Mouse (Mus musculus): ENCODE results near the gene Tmem117. TPM values are rescaled to one million over a fixed set of nuclear protein-coding genes. Genes with fewer than 3 reads are reported as not detected.

The Tmem117 gene
- total RNA-seq, 2 experiments from 2014 or later, result 13.8 to 14.8 TPM

DNA sequence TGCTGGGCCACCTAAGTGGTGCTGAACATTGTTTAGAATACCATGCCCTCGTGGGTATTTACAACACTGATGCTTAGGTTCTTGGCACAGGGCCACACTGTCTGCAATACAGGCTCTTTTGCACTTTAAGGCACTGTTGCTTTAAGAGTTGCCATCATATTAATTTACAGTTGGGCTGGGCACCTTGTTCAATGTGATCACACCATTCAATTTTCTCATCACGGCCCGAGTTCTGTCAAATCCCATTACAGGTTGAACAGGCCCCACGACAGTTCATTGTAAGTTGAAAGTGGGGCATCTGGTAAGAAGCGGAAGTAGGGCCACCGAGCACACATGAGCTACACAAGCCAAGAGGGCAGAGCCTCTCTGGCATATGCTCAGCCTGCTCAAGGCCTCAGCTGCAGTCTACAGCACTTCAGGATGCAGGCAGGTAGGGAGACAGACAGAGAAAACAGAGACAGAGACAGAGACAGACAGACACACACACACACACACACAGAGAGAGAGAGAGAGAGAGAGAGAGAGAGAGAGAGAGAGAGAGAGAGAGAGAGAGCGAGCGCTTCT lies 478.3 kb downstream of the Tmem117 start:
- intact Hi-C loops (cut with DNase I), result no loop called here
- DNase-seq, result no peak

DNA sequence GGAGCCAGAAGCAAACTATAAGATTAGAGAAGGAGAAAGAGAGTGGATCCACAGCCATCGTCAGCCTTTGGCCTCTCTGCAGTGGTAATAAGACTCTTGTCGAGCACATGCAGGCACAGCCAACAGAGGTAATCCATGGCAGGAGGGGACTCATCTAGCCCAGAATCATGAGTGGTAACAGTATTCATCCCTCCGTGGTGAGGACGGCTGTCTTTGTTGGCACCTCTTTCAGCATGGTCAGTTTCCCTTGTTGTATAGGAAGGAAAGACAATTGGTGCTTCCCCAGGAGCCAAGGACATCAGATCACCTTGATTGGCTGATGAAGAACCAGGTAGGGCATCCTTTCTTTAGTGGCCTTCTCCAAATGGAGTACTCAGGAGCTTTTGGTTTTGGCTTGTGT lies 479.6 kb downstream of the Tmem117 start:
- intact Hi-C loops (cut with DNase I), result no loop called here
- DNase-seq, result no peak

DNA sequence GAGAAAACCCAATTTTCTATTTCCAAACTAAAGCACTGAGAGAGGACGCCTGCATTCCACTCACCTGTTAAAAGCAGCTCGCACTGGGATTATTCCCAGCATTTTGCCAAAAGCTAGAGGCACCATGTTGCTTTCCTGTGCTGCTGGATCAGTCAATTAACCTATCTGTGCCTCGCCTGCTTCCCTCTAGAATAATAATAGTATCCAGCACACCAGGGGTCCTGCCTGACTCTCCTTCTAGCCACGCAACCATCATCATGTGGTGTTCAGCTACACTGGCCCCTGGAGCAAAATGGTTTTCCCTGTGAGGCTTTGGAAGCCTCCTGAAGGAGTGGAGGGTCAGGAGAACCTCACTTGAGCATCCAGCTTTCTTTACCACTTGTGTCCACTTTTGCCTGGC lies 502.4 kb downstream of the Tmem117 start:
- DNase-seq, result no peak
- intact Hi-C loops (cut with DNase I), result no loop called here

DNA sequence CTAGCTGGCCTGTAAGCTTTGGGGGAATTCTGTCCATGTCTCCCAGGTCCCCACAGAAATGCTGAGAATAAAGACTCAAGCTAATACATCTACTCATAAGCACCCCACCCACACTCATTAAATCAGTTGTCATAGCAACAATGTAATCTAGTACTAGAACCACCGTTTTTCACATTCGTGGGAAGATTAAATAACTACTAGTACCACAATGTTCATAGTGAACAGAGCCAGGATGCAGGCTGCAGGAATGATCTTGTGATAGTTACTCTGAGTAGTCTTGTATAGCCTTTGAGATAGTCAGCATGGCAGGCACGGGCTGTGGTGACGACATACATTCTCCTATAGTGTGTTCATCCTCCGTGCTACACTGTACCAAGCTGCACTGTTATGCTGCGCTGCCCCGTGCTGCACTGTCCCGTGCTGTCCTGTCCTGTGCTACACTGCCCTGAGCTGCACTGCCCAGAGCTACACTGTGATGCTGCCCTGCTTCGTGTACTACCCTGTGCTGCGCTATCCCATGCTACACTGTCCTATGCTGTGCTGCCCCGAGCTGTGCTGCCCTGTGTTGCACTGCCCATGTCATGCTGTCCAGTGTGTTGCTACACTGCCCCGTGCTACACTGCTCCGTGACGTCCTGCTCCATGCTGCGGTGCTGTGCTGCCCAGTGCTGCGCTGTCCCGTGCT lies 507.0 kb downstream of the Tmem117 start:
- DNase-seq, result no peak
- intact Hi-C loops (cut with DNase I), result no loop called here

DNA sequence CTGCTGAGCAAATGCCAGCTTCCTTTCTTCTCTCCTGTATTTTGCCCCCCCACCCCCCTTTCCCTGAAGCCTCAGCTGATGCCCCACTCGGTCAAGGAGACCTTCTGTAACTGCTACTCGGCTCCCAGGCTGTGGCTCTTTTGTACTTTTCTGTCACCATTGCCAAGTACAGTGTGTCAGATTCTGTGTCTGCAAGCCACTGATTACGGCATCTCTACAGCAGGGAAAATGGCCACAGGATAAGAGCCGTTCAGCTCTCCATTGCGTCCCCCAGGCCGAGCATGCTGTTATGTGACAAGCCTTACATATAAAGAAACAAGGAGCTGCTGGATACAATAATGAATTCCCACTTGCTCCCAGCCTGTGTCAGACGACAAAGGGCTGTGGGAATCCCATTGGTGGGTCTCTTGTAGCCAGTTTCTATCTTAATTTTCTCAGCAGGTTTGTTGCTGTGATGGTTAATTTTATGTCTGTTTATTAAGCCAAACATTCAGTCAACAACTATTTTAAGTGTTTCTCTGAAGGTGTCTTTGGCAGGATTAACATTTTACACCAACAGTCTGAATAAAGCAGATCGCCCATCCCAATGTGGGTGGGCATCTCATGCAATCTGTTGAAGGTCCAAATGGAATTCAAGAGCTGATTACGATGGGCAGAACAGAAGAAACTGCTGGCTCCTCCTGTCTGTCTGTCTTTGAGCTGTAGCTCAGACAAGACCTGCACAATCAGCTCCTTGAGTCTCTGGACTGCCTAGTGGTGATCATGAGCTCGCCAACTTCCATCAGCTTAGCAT lies 508.2 kb downstream of the Tmem117 start:
- intact Hi-C loops (cut with DNase I), result no loop called here
- no peak for DNase-seq

DNA sequence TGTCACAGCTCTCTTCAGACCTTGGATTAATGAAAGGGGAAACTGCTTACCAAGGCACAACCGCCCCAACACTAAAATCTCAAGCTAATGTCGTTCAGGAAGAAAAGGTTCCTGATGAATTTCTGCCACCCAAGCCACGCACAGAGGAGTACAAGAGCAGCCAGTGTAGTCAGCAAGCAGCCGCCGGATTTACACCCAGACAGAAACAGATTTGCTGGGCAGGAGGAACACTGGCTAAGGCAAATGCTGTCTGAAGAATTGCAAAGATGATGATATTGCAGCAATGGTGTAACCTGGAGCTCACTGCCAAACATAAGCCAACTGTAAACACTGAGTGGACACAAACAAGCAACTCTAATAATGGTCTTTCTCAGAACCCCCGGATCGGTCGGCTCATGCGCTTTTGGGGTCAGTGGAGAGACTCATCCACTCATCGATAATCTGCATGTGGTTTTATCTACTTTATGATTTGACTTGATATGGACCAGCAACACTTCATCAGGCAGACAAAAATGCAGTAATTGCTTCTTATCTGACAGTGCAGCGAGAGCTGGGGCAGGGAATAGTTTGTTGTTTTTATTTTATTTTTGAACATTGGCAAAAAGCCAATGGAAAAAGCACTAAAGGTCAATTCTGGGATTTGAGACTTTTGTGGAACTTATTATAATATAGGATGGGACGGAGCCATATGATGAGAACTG lies 509.8 kb downstream of the Tmem117 start:
- no peak for DNase-seq
- intact Hi-C loops (cut with DNase I), result no loop called here

DNA sequence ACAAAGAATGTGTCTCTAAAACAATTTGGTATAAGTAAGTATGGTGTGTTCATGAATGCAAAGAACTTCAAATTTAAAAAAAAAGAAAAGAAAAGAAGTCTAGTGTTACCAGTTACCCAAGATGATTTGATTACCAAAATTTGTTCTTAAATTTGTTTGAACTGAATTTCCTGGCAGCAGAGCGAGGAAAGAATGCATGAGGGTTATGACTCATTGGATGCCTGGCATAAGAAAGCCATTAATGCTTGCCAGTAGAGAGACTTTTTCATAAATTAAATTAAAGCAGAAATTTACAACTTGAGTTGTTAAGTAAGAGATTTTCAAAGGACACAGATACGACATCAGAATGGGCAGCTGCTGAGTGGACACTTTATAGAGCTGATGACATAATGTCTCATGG lies 515.1 kb downstream of the Tmem117 start:
- no peak for DNase-seq
- intact Hi-C loops (cut with DNase I), result no loop called here

DNA sequence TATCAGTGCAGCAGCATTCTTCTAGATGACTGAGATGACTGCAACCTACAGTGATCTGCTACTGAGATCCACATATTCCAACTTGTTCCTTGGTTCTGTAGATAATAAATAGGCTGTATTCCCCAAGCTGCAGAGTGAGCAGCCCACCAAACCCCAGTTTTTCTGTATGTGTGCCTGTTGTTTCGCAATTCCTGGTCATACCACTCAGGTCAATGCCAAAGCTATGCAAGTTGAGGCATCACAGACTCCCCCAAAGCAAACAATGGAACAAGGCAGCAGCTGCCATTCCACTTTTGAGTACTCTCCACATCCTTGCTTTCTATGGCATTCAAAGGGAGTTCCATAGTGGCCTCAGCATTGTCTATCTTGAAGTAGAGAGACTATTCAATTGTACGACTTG lies 516.1 kb downstream of the Tmem117 start:
- intact Hi-C loops (cut with DNase I), result no loop called here
- no peak for DNase-seq

Other genes with a start within 250 kb of the Tmem117 start
- gene Adamts20, start 163.8 kb upstream of the Tmem117 start, total RNA-seq (2021), result under 1 TPM; 0.29 TPM
- 1 to 10 TPM; 2.5 to 3.3 TPM for gene Pus7l, start 85.7 kb upstream of the Tmem117 start, total RNA-seq (2021)
- 1 to 10 TPM; 6.2 to 7.6 TPM for gene Irak4, start 85.6 kb upstream of the Tmem117 start, total RNA-seq (2021)
- 10 to 100 TPM; 24.3 to 24.6 TPM for gene Twf1, start 39.3 kb upstream of the Tmem117 start, total RNA-seq (2021)